Comparison of ENCODE assay signal across 29 mouse cellular contexts in the genomic region with DNA sequence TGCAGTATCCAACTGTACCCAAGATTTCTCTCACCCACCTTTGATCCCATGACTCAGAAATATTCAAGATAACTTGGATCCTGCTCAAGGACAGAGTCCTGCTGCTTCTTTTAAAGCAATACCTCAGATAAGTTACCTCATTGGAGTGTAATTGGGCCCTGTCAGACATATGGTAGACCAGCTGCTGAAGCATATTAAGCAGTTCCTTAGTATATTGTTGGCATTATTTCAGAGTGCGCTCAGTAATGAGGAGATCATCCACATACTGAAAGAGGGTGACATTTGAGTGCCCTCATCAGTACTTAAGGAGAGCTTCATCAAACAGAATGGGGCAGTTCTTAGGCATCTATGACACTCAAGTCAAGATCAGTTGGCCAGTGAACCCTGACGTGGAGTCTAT. TPM values are rescaled to one million over a fixed set of nuclear protein-coding genes. Genes with fewer than 3 reads are reported as not detected.
"Had no signal": no experiment of that assay in that cellular context is flagged by ENCODE, and none has a peak within 500 bp of the region (broad histone marks: within the 10 kb centered on the region; RNA-seq: fewer than 3 reads in every experiment).

No protein-coding gene starts in this region.

- ATAC-seq: liver, embryonic 12.5 days; midbrain, embryonic 13.5 days had no signal

- H3K27ac ChIP-seq: kidney, embryonic 15.5 days; limb, embryonic 10.5 days; limb, embryonic 13.5 days; liver, embryonic 12.5 days; liver, embryonic 15.5 days; lung, embryonic 15.5 days; midbrain, embryonic 10.5 days; midbrain, embryonic 13.5 days; neural tube, embryonic 12.5 days; neural tube, embryonic 15.5 days; stomach, embryonic 15.5 days had no signal

- DNase-seq: kidney, adult 11 months; kidney, adult 8-10 months; kidney, postnatal 10 days; kidney, postnatal 36 days; liver; lung, adult 18-20 months; lung, postnatal 10 days; lung, postnatal 36 days; right cerebral cortex, adult 18-20 months; right cerebral cortex, postnatal 14 days; spleen, adult 18-20 months; thymus, postnatal 25 days had no signal

- H3K36me3 ChIP-seq: kidney, embryonic 15.5 days; limb, embryonic 10.5 days; limb, embryonic 13.5 days; liver, embryonic 12.5 days; liver, embryonic 15.5 days; lung, embryonic 15.5 days; midbrain, embryonic 10.5 days; midbrain, embryonic 13.5 days; neural tube, embryonic 12.5 days; neural tube, embryonic 15.5 days; stomach, embryonic 15.5 days had no signal

- H3K4me3 ChIP-seq: kidney, embryonic 15.5 days; limb, embryonic 10.5 days; limb, embryonic 13.5 days; liver, embryonic 12.5 days; liver, embryonic 15.5 days; lung, embryonic 15.5 days; megakaryocyte, embryonic 14.5 days; midbrain, embryonic 10.5 days; midbrain, embryonic 13.5 days; neural tube, embryonic 12.5 days; neural tube, embryonic 15.5 days; stomach, embryonic 15.5 days had no signal

- H3K4me2 ChIP-seq: kidney, embryonic 15.5 days; limb, embryonic 13.5 days; liver, embryonic 12.5 days; liver, embryonic 15.5 days; lung, embryonic 15.5 days; midbrain, embryonic 13.5 days; neural tube, embryonic 12.5 days; neural tube, embryonic 15.5 days; stomach, embryonic 15.5 days had no signal

- H3K9ac ChIP-seq: kidney, embryonic 15.5 days; limb, embryonic 13.5 days; liver, embryonic 12.5 days; liver, embryonic 15.5 days; lung, embryonic 15.5 days; midbrain, embryonic 13.5 days; neural tube, embryonic 12.5 days; neural tube, embryonic 15.5 days; stomach, embryonic 15.5 days had no signal

- H3K4me1 ChIP-seq: kidney, embryonic 15.5 days; limb, embryonic 10.5 days; limb, embryonic 13.5 days; liver, embryonic 12.5 days; liver, embryonic 15.5 days; lung, embryonic 15.5 days; midbrain, embryonic 13.5 days; neural tube, embryonic 12.5 days; neural tube, embryonic 15.5 days; stomach, embryonic 15.5 days had no signal

- H3K27me3 ChIP-seq: kidney, embryonic 15.5 days; limb, embryonic 13.5 days; liver, embryonic 15.5 days; lung, embryonic 15.5 days; midbrain, embryonic 13.5 days; neural tube, embryonic 12.5 days; neural tube, embryonic 15.5 days; stomach, embryonic 15.5 days had no signal

- H3K9me3 ChIP-seq: kidney, embryonic 15.5 days; limb, embryonic 10.5 days; limb, embryonic 13.5 days; liver, embryonic 12.5 days; liver, embryonic 15.5 days; lung, embryonic 15.5 days; megakaryocyte, embryonic 14.5 days; midbrain, embryonic 10.5 days; midbrain, embryonic 13.5 days; neural tube, embryonic 12.5 days; neural tube, embryonic 15.5 days; stomach, embryonic 15.5 days had no signal

RNA-seq across cellular contexts. Expression of a gene that starts 9.0 kb away (rescaled TPM):
- total RNA-seq: layer of hippocampus, adult 18-20 months; layer of hippocampus, postnatal 14 days; left cerebral cortex, adult 18-20 months; left cerebral cortex, postnatal 25 days had no signal
- polyA plus RNA-seq: limb, embryonic 10.5 days; limb, embryonic 13.5 days; lung, embryonic 15.5 days; midbrain, embryonic 10.5 days; midbrain, embryonic 13.5 days; neural tube, embryonic 12.5 days; neural tube, embryonic 15.5 days had no signal

RNA-seq across cellular contexts. Expression of a gene that starts 12.6 kb away (rescaled TPM):
- total RNA-seq: layer of hippocampus, adult 18-20 months; layer of hippocampus, postnatal 14 days; left cerebral cortex, adult 18-20 months; left cerebral cortex, postnatal 25 days had no signal
- polyA plus RNA-seq: kidney, embryonic 15.5 days; limb, embryonic 10.5 days; limb, embryonic 13.5 days; lung, embryonic 15.5 days; midbrain, embryonic 10.5 days; midbrain, embryonic 13.5 days; neural tube, embryonic 12.5 days; neural tube, embryonic 15.5 days had no signal

RNA-seq across cellular contexts. Expression of a gene that starts 46.1 kb away (rescaled TPM):
- total RNA-seq: layer of hippocampus, adult 18-20 months; layer of hippocampus, postnatal 14 days; left cerebral cortex, adult 18-20 months; left cerebral cortex, postnatal 25 days had no signal
- polyA plus RNA-seq: kidney, embryonic 15.5 days; liver, embryonic 12.5 days; liver, embryonic 15.5 days; lung, embryonic 15.5 days; neural tube, embryonic 15.5 days; stomach, embryonic 15.5 days; thymus, postnatal 0 days had no signal
